Mouse (Mus musculus) embryonic stem cell, embryonic (primary cell): ENCODE results near the gene Myh2.

Experiments
- CTCF ChIA-PET, 4 experiments: fragments of 300-600 bp in 2 of 4; fragments of 350-600 bp in 2 of 4; sonication (Branson Sonifier 250); formaldehyde crosslinking; loops; one replicate each; lab custom pipeline; 2022; ENCODE audit warnings: inconsistent platforms in 2 of 4; lab: Charles Lee
- POLR2A ChIA-PET, 4 experiments: fragments of 300-600 bp in 2 of 4; fragments of 350-600 bp in 2 of 4; sonication (Branson Sonifier 250); formaldehyde crosslinking; loops; one replicate each; lab custom pipeline; 2022; ENCODE audit warnings: antibody characterized with exemption in 4 of 4, inconsistent platforms in 1 of 4; lab: Charles Lee

Gene Myh2

GRCm38 (mm10) chr11:67170727-67171126, at the start of gene Myh2:
Gene Myh2, plus strand, starts transcription at chr11:67171027.
- CTCF ChIA-PET: no interaction called here
- POLR2A ChIA-PET: no interaction called here

GRCm38 (mm10) chr11:67124943-67125342, 45.9 kb upstream of the Myh2 start:
- CTCF ChIA-PET: interaction anchor here in 1 of 4 experiments (0.8 to 1.8 kb wide), 3 partner anchors 13 to 26 kb away, joined by 3 to 8 read pairs (median 5); no protein-coding TSS in a partner anchor
- POLR2A ChIA-PET: interaction anchor here in 1 of 4 experiments (0.7 kb wide), 1 partner anchor 44 kb away, joined by 4 read pairs; no protein-coding TSS in a partner anchor

DNA sequence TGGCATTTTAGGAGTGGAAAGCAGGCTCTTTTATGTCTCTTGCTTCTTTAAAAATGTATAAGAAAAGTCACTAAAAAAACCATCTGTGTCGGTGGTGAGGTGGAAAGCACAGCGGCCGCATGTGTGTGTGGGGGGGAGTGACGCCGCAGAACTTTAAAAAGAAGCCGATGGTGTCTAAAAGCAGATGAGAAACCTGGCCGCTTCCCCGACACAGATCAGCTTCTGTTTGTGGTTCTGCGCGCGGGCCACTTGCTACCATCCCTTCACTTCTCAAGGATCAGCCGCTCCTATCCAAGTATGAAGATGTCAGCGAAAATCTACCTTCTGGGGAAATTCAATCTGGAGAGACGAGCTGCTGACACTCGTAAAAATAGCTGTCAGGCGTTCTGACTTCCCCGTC, 45.5 kb upstream of the Myh2 start:
- POLR2A ChIA-PET: interaction anchor here in 1 of 4 experiments (0.7 kb wide), 1 partner anchor 44 kb away, joined by 4 read pairs; no protein-coding TSS in a partner anchor
- CTCF ChIA-PET: interaction anchor here in 1 of 4 experiments (0.8 kb wide), 1 partner anchor 27 kb away, joined by 3 read pairs; no protein-coding TSS in a partner anchor

- ChIA-PET POLR2A (interaction anchor here in 1 of 4 experiments (0.5 kb wide), 1 partner anchor 222 kb away, joined by 3 read pairs; no protein-coding TSS in a partner anchor), CTCF (interaction anchor here in 2 of 4 experiments (0.5 to 1.0 kb wide), 2 partner anchors 21 to 790 kb away, joined by 3 to 8 read pairs; no protein-coding TSS in a partner anchor)
Observed at GRCm38 (mm10) chr11:67133526-67133925, 37.3 kb upstream of the Myh2 start.

DNA sequence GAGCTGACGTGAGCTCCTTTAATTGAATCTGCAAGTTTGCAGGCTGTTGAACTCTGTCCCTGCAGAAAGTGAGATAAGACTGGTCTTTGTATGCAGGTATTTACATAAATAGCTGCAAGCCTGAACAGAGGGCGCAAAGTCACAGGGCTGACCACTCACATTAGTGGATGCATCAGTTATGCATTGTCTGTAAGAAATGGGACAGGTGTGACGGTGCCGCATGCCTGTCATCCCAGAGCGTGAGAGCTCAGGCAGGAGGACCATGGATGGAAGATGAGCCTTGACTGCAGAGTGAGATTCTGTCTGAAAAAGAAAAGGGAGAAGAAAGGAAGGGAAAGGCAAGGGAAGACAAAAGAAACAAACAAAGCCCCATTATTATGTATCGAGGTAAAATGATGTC, 36.2 kb upstream of the Myh2 start:
- ChIA-PET POLR2A (interaction anchor here in 1 of 4 experiments (0.6 kb wide), 1 partner anchor 35 kb away, joined by 3 read pairs; no protein-coding TSS in a partner anchor), CTCF (interaction anchor here in 1 of 4 experiments (1.0 kb wide), 1 partner anchor 22 kb away, joined by 3 read pairs; no protein-coding TSS in a partner anchor)

GRCm38 (mm10) chr11:67135532-67135931, 35.3 kb upstream of the Myh2 start:
- POLR2A ChIA-PET: no interaction called here

DNA sequence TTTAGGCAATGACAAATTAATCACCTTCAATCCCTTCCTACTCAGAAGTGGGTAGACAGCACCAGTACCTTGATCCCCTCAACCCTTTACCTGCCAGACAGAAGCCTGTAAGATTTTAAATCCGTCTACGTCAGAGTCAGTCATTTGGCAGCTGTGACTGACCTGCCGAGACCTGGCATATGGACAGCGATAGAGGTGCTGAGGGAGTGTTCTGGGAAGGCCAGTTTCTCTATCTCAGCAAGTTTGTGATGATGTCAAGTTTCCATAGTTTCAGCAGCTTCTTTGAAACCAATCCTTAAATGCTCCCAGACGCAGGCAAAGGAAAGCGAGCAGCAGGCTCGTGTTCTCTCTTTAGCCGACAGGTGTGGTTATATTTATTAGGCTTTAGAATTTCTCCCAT, 31.3 kb upstream of the Myh2 start:
- ChIA-PET CTCF (interaction anchor here in 1 of 4 experiments (0.5 kb wide), 1 partner anchor 38 kb away, joined by 3 read pairs; no protein-coding TSS in a partner anchor), POLR2A (no interaction called here)

More at GRCm38 (mm10) chr11:67135532-67135931, 35.3 kb upstream of the Myh2 start:
- CTCF ChIA-PET: no interaction called here

- CTCF ChIA-PET: interaction anchor here in 1 of 4 experiments (0.5 kb wide), 1 partner anchor 38 kb away, joined by 3 read pairs; no protein-coding TSS in a partner anchor
Observed at GRCm38 (mm10) chr11:67140175-67140574, 30.7 kb upstream of the Myh2 start.

DNA sequence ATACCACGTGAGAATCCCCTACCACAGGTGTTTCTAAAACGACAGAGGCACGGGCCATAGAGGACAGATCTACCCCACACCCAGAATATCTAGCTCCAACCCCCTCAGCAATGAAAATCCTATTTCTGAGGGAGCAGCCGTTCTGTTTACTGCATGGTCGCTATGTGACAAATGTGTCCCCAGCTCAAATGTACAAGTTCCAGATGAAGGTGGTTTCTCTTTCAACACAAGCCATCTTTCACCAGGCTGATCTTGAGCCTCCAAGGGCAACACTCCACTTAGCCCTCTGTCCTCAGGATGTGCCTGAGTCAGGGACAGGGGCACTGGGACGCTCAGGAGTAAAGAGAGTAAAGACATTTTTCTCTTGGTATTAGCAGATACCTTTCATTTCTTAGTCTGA, 29.8 kb upstream of the Myh2 start:
- POLR2A ChIA-PET: no interaction called here
- CTCF ChIA-PET: interaction anchor here in 1 of 4 experiments (0.5 kb wide), 1 partner anchor 30 kb away, joined by 3 read pairs; no protein-coding TSS in a partner anchor

More at GRCm38 (mm10) chr11:67140175-67140574, 30.7 kb upstream of the Myh2 start:
- POLR2A ChIA-PET: no interaction called here

DNA sequence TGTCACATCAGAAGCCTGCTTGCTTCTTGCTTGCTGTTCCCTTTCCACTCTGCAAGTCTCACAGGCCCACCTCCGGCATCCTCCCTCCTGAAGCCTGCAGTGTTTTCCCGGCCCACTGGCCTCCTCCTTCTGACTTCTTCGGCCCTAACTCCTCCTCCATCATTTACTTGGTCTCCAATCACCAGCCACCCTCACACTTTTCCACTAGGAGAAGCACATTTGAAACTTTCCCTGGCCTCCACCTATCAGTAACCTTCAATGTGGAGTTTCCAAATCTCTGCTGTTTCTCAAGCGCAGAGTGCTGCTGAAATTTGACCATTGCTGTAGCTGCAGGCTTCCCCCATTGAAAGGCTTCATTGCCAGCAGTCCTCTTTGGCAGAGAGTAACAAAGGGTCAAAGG, 28.8 kb upstream of the Myh2 start:
- ChIA-PET POLR2A (no interaction called here), CTCF (no interaction called here)

- ChIA-PET POLR2A (no interaction called here), CTCF (no interaction called here)
Observed at GRCm38 (mm10) chr11:67143065-67143464, 27.8 kb upstream of the Myh2 start.

GRCm38 (mm10) chr11:67143863-67144498, 26.8 kb upstream of the Myh2 start:
- POLR2A ChIA-PET: no interaction called here
- CTCF ChIA-PET: interaction anchor here in 1 of 4 experiments (0.7 kb wide), 1 partner anchor 15 kb away, joined by 4 read pairs; no protein-coding TSS in a partner anchor

DNA sequence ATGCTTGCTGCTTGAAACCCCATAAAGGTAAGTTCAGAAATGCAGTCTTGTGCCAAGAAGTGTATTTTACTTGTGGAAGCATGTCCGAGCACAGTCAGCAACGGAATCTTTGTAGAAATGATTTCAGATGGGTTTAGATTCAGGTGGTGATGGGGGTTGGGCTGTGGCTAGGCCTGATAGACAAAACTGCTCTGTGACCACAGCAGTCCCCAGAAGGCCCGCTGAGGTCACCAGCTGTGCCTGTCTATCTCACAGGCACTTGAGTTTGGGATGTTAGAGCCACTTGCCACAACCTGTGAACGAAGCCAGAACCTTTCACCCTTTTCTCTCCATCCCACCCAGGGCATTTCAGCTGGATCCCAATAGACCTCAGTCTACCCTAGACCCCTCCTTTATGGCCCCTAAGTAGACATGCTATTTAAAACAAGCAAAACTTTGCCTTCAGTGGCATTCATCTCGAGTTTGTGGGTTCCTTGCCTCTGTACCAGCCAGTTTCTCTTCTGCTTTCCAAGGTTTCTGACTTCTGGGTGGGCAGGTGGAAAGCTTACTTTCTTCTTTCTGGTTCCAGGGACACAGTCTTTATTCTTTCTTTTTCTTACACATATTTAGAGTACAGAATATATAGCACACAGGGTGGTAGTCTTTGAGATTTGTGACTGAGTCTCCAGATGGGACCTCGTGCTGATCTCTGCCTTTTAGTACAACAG, 26.1 kb upstream of the Myh2 start:
- CTCF ChIA-PET: interaction anchor here in 1 of 4 experiments (0.7 kb wide), 1 partner anchor 14 kb away, joined by 4 read pairs; no protein-coding TSS in a partner anchor
- POLR2A ChIA-PET: no interaction called here

DNA sequence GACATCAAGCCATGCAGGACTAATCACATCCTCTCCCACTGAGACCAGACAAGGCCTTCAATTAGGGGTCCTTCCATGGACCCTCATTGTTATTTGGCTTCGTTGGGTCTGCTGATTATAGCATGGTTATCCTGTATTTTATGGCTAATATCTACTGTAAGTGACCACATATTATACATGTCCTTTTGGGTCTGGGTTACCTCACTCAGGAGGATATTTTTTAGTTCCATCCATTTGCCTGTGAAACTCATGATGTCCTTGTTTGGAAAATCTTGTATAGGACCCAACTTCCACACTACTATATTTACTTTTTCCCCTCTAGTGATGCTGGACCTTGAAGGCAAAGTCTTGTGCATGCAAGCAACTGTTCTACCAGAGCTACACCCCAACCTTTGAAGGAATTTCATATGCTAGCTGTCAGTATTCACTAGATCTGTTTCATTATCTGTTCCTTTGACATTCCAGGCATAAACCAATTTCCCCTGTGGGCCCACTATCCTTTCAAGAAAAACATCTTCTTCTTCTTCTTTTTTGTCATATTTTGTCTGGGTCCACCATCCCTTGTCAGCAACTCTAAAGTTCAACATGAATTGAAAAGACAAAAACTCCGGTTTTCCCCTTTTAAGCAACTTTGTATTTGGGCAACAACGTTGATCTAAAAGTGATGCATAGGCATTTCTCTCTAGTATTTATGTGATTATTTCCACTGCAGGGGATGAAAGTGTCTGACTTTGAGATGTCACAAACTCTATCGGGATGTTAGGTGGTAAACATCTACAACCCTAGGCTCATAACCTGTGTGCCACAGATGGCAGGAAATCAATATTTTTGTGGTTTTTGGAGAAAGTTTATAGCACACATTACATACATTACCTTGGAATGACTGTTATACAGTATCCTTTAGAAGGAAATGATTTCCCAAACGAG, 25.1 kb upstream of the Myh2 start:
- ChIA-PET CTCF (interaction anchor here in 1 of 4 experiments (1.5 kb wide), 1 partner anchor 36 kb away, joined by 3 read pairs; no protein-coding TSS in a partner anchor), POLR2A (interaction anchor here in 1 of 4 experiments (0.6 kb wide), 1 partner anchor 628 kb away, joined by 3 read pairs; no protein-coding TSS in a partner anchor)

DNA sequence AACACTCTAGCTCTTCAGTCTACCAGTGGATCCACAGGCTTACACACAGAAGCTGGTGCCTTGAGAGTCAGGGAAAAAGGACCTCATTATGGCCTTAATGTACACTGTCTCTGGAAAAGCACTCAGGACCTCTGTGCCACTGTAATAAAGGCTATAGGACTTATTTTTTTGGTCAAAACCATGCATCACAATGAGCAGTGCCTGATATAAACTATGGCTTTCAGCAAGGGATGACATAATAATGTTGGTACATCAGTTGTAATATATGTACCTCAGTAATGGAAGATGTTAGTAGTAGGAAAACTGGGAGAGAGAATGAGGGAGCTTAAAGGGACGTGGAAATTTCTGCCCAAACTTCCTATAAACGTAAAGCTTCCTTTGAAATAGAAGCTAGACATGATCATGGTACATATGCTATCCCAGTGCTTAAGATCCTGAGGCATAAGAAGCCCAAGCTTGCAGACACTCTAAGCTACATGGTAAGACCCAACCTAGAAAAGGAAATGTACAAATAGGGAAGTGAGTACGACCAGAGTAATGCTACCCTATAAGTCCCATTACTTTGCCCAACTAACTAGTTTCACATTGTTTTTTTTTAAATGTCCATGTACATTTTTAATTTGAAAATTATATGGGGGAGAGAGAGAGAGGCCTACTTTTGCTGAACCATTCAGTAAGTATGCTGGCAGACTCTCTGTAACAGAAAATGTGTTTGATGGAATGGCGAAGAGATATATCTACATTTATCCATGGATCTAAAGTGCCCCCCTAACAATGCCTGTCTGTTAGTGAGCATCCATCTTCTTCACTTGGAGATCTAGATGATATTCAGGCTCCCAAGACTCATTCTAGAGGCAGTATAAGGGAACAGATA, 24.2 kb upstream of the Myh2 start:
- ChIA-PET CTCF (interaction anchor here in 1 of 4 experiments (1.5 kb wide), 1 partner anchor 37 kb away, joined by 3 read pairs; no protein-coding TSS in a partner anchor), POLR2A (interaction anchor here in 1 of 4 experiments (0.6 kb wide), 1 partner anchor 627 kb away, joined by 3 read pairs; no protein-coding TSS in a partner anchor)

GRCm38 (mm10) chr11:67147283-67147921, 23.4 kb upstream of the Myh2 start:
- CTCF ChIA-PET: no interaction called here
- POLR2A ChIA-PET: no interaction called here
